Mouse (Mus musculus) kidney, adult 2 months (tissue): ENCODE data around the gene Gm49027.

Source experiments
- CTCF ChIP-seq: fragments of 200-500 bp; conservative IDR thresholded peaks from 2 replicates; pipeline ENCODE4 v1.5.1; 2011; ENCODE audit warnings: low read depth, mild to moderate bottlenecking, control low read depth, low read length, moderate library complexity, mixed read lengths; ENCODE audit not compliant: insufficient read depth, insufficient read length
- POLR2A ChIP-seq: fragments of 200-500 bp; IDR thresholded peaks from one replicate; pipeline ENCODE4 v1.6.1; 2011; ENCODE audit warnings: low read depth, low read length, control low read depth

- TF ChIP-seq POLR2A (no peak), CTCF (no peak)
Measured at GRCm38 (mm10) chr5:123489935-123490334, 35.4 kb downstream of the Gm49027 start.
